Mouse (Mus musculus) heart, embryonic 13.5 days (tissue): ENCODE measurements around the gene Olfr12. TPM values are rescaled to one million over a fixed set of nuclear protein-coding genes. Genes with fewer than 3 reads are reported as not detected.

Source experiments
- ATAC-seq: fragments of 200-750 bp; cut with Nextera tagmentation; 2 replicates; pipeline ENCODE4 v1.8.0; 2017; ENCODE audit warnings: moderate TSS enrichment; ENCODE audit not compliant: insufficient number of reproducible peaks, low FRiP score, low TSS enrichment; ENCODE audit errors: extremely low read depth
- H3K27ac ChIP-seq: fragments of 300-500 bp; sonication (generic); replicated peaks from 2 replicates; pipeline ENCODE4 v1.5.1; 2015; ENCODE audit warnings: moderate library complexity, mild to moderate bottlenecking, inconsistent platforms
- H3K27me3 ChIP-seq: fragments of 300-500 bp; sonication (generic); replicated peaks from 2 replicates; pipeline ENCODE4 v1.6.1; 2015; ENCODE audit warnings: mild to moderate bottlenecking, inconsistent platforms
- H3K36me3 ChIP-seq: fragments of 300-500 bp; sonication (generic); 2 replicates; pipeline ENCODE4 v1.6.1; 2015; ENCODE audit warnings: mild to moderate bottlenecking, inconsistent platforms
- H3K4me1 ChIP-seq: fragments of 300-500 bp; sonication (generic); 2 replicates; pipeline ENCODE4 v1.6.1; 2015; ENCODE audit warnings: inconsistent platforms
- H3K4me2 ChIP-seq: fragments of 300-500 bp; sonication (generic); 2 replicates; pipeline ENCODE4 v1.6.1; 2015; ENCODE audit warnings: inconsistent platforms, mild to moderate bottlenecking, moderate library complexity
- H3K4me3 ChIP-seq: fragments of 300-500 bp; sonication (generic); 2 replicates; pipeline ENCODE4 v1.5.1; 2015; ENCODE audit warnings: moderate library complexity, mild to moderate bottlenecking, inconsistent platforms
- H3K9ac ChIP-seq: fragments of 300-500 bp; sonication (generic); 2 replicates; pipeline ENCODE4 v1.6.1; 2015; ENCODE audit warnings: inconsistent platforms, mild to moderate bottlenecking, moderate library complexity
- H3K9me3 ChIP-seq: fragments of 300-500 bp; sonication (generic); 2 replicates; pipeline ENCODE4 v1.6.1; 2016; ENCODE audit warnings: inconsistent platforms
- WGBS: fragments of 180-500 bp; shearing (Covaris S2); methylation state at CpG from one replicate; pipeline ENCODE4 v1.1.7; 2015; ENCODE audit warnings: mixed read lengths; 5-methylcytosine and 5-hydroxymethylcytosine counted together
- polyA plus RNA-seq: library from polyadenylated mRNA; unstranded; fragments of >200 nt; fragmentation: Nextera tagmentation; extraction: Ambion mirVana; gene quantifications from 2 replicates; pipeline ENCODE4 v1.2.1, GENCODE M21; 2015

Gene Olfr12
- polyA plus RNA-seq, 1 experiment from 2014 or later, result not detected

GRCm38 (mm10) chr1:92640393-92640792 lies 22.8 kb downstream of the Olfr12 start:
- Histone ChIP-seq H3K27ac (no peak overlapping the region), H3K27me3 (peaks cover 9% of the 10 kb centered on the region), H3K4me2 (peak overlapping the region; percentile 85), H3K9ac (peak overlapping the region; percentile 96; the same call in 1 of the 2 replicates), H3K9me3 (no peaks in the 10 kb centered on the region), H3K36me3 (peaks cover 39% of the 10 kb centered on the region), H3K4me1 (peaks cover 18% of the 10 kb centered on the region), H3K4me3 (peak overlapping the region; percentile 92)
- 76% methylated on average over 6 of the region's 6 CpGs for WGBS
- no peak for ATAC-seq

GRCm38 (mm10) chr1:92641514-92642272 lies 24.1 kb downstream of the Olfr12 start, which contains the start of gene Cops9:
Gene Cops9, minus strand, starts transcription at chr1:92641985.
- 1% methylated on average over 50 of the region's 50 CpGs for WGBS
- Histone ChIP-seq H3K4me3 (peak within 1 kb of the TSS; percentile 92), H3K9me3 (no peaks in the 10 kb centered on the region), H3K4me2 (peak within 1 kb of the TSS; percentile 85), H3K36me3 (peaks cover 30% of the 10 kb centered on the region), H3K9ac (peak within 1 kb of the TSS; percentile 96), H3K27ac (peak within 1 kb of the TSS; percentile 46; the same call in 1 of the 2 replicates), H3K27me3 (peaks cover 22% of the 10 kb centered on the region), H3K4me1 (peaks cover 18% of the 10 kb centered on the region)
- peak; percentile 82 for ATAC-seq

GRCm38 (mm10) chr1:92643691-92644090 lies 26.1 kb downstream of the Olfr12 start:
- ATAC-seq, result no peak
- H3K27me3 ChIP-seq, result peaks cover 39% of the 10 kb centered on the region
- H3K27ac ChIP-seq, result no peak overlapping the region
- H3K9me3 ChIP-seq, result no peaks in the 10 kb centered on the region
- no peak overlapping the region for H3K9ac ChIP-seq
- H3K36me3 ChIP-seq, result peaks cover 10% of the 10 kb centered on the region
- H3K4me2 ChIP-seq, result no peak overlapping the region
- H3K4me3 ChIP-seq, result no peak overlapping the region
- peaks cover 18% of the 10 kb centered on the region for H3K4me1 ChIP-seq
- WGBS, result 54% methylated on average over 4 of the region's 4 CpGs

GRCm38 (mm10) chr1:92644916-92645315 lies 27.3 kb downstream of the Olfr12 start:
- Histone ChIP-seq H3K27me3 (peaks cover 44% of the 10 kb centered on the region), H3K27ac (no peak overlapping the region), H3K4me2 (no peak overlapping the region), H3K9ac (no peak overlapping the region), H3K4me3 (no peak overlapping the region), H3K36me3 (no peaks in the 10 kb centered on the region), H3K9me3 (no peaks in the 10 kb centered on the region), H3K4me1 (peaks cover 18% of the 10 kb centered on the region)
- 81% methylated on average over 5 of the region's 5 CpGs for WGBS
- no peak for ATAC-seq

- 41% methylated on average over 2 of the region's 2 CpGs for WGBS
- no peak overlapping the region for H3K27ac ChIP-seq
These were observed 28.5 kb downstream of the Olfr12 start for GRCm38 (mm10) chr1:92646111-92646510.

GRCm38 (mm10) chr1:92646601-92647000 lies 29.0 kb downstream of the Olfr12 start:
- Histone ChIP-seq H3K36me3 (no peaks in the 10 kb centered on the region), H3K9ac (0 out of 2 replicates have a peak overlapping the region, but pooled peaks have one; percentile 33), H3K4me1 (peaks cover 6% of the 10 kb centered on the region; the same call in 1 of the 2 replicates), H3K9me3 (no peaks in the 10 kb centered on the region), H3K27ac (no peak overlapping the region), H3K4me2 (no peak overlapping the region), H3K4me3 (no peak overlapping the region), H3K27me3 (peaks cover 56% of the 10 kb centered on the region)
- no peak for ATAC-seq
- whole genome bisulfite sequencing, result 73% methylated on average over 7 of the region's 7 CpGs

More at GRCm38 (mm10) chr1:92646111-92646510, 28.5 kb downstream of the Olfr12 start:
- H3K4me2 ChIP-seq, result no peak overlapping the region
- no peak overlapping the region for H3K9ac ChIP-seq
- no peaks in the 10 kb centered on the region for H3K9me3 ChIP-seq
- peaks cover 7% of the 10 kb centered on the region for H3K4me1 ChIP-seq
- peaks cover 51% of the 10 kb centered on the region for H3K27me3 ChIP-seq
- ATAC-seq, result no peak
- no peak overlapping the region for H3K4me3 ChIP-seq
- no peaks in the 10 kb centered on the region for H3K36me3 ChIP-seq

GRCm38 (mm10) chr1:92647026-92647425 lies 29.4 kb downstream of the Olfr12 start:
- Histone ChIP-seq H3K4me2 (no peak overlapping the region), H3K4me3 (no peak overlapping the region), H3K9me3 (no peaks in the 10 kb centered on the region), H3K36me3 (no peaks in the 10 kb centered on the region), H3K4me1 (peaks cover 5% of the 10 kb centered on the region; the same call in 1 of the 2 replicates), H3K27ac (no peak overlapping the region), H3K27me3 (peaks cover 60% of the 10 kb centered on the region), H3K9ac (no peak overlapping the region)
- WGBS, result 52% methylated on average over 4 of the region's 4 CpGs
- ATAC-seq, result no peak

GRCm38 (mm10) chr1:92647752-92648151 lies 30.2 kb downstream of the Olfr12 start:
- H3K27ac ChIP-seq, result no peak overlapping the region
- WGBS, result 8% methylated on average over 8 of the region's 8 CpGs
- no peaks in the 10 kb centered on the region for H3K36me3 ChIP-seq
- no peaks in the 10 kb centered on the region for H3K4me1 ChIP-seq
- no peak for ATAC-seq
- H3K9me3 ChIP-seq, result no peaks in the 10 kb centered on the region
- no peak overlapping the region for H3K4me3 ChIP-seq
- H3K27me3 ChIP-seq, result peaks cover 67% of the 10 kb centered on the region
- no peak overlapping the region for H3K9ac ChIP-seq
- no peak overlapping the region for H3K4me2 ChIP-seq

- H3K4me2 ChIP-seq, result no peak overlapping the region
- no peak overlapping the region for H3K9ac ChIP-seq
- peaks cover 72% of the 10 kb centered on the region for H3K27me3 ChIP-seq
- H3K9me3 ChIP-seq, result no peaks in the 10 kb centered on the region
- no peaks in the 10 kb centered on the region for H3K4me1 ChIP-seq
- no peak overlapping the region for H3K4me3 ChIP-seq
- H3K36me3 ChIP-seq, result no peaks in the 10 kb centered on the region
- no peak overlapping the region for H3K27ac ChIP-seq
- 36% methylated on average over 10 of the region's 10 CpGs for WGBS
- ATAC-seq, result no peak
These were observed 30.6 kb downstream of the Olfr12 start for GRCm38 (mm10) chr1:92648197-92648596.

GRCm38 (mm10) chr1:92648673-92649072 lies 31.1 kb downstream of the Olfr12 start, which contains the start of gene Otos:
Gene Otos, minus strand, starts transcription at chr1:92648841.
- no peak for ATAC-seq
- Histone ChIP-seq H3K4me1 (no peaks in the 10 kb centered on the region), H3K4me3 (no peak within 1 kb of the TSS), H3K27me3 (peaks cover 75% of the 10 kb centered on the region), H3K4me2 (no peak within 1 kb of the TSS), H3K9me3 (no peaks in the 10 kb centered on the region), H3K36me3 (no peaks in the 10 kb centered on the region), H3K9ac (no peak within 1 kb of the TSS), H3K27ac (no peak within 1 kb of the TSS)
- WGBS, result 21% methylated on average over 8 of the region's 8 CpGs

GRCm38 (mm10) chr1:92651467-92651866 lies 33.9 kb downstream of the Olfr12 start:
- WGBS, result 61% methylated on average over 3 of the region's 3 CpGs
- H3K4me3 ChIP-seq, result no peak overlapping the region
- peaks cover 81% of the 10 kb centered on the region for H3K27me3 ChIP-seq
- H3K4me2 ChIP-seq, result no peak overlapping the region
- H3K27ac ChIP-seq, result no peak overlapping the region
- no peak for ATAC-seq
- no peaks in the 10 kb centered on the region for H3K4me1 ChIP-seq
- no peak overlapping the region for H3K9ac ChIP-seq
- no peaks in the 10 kb centered on the region for H3K9me3 ChIP-seq
- H3K36me3 ChIP-seq, result no peaks in the 10 kb centered on the region

- 77% methylated on average over 3 of the region's 3 CpGs for WGBS
These were observed 35.6 kb downstream of the Olfr12 start for GRCm38 (mm10) chr1:92653179-92653578.

More at GRCm38 (mm10) chr1:92653179-92653578, 35.6 kb downstream of the Olfr12 start:
- H3K27ac ChIP-seq, result no peak overlapping the region
- no peak for ATAC-seq
- H3K27me3 ChIP-seq, result peaks cover 82% of the 10 kb centered on the region
- H3K4me3 ChIP-seq, result no peak overlapping the region
- no peak overlapping the region for H3K9ac ChIP-seq
- no peak overlapping the region for H3K4me2 ChIP-seq
- no peaks in the 10 kb centered on the region for H3K9me3 ChIP-seq
- H3K36me3 ChIP-seq, result no peaks in the 10 kb centered on the region
- H3K4me1 ChIP-seq, result no peaks in the 10 kb centered on the region
